In genomic region chr1:97771118-97771517, GRCm38 (mm10) we compare ENCODE assay signal across 8 mouse cellular contexts. TPM values are rescaled to one million over a fixed set of nuclear protein-coding genes. Genes with fewer than 3 reads are reported as not detected.
DNase-seq lines count a peak whose midpoint lies in the region; ATAC-seq and TF ChIP-seq lines count a peak whose summit lies in the region.

No protein-coding gene starts in this region.

- peak overlapping the region; percentile 66 for H3K4me2 ChIP-seq in forebrain, embryonic 14.5 days (ENCODE audit: low read length)
- H3K4me2 ChIP-seq in neural tube, embryonic 15.5 days, result peak overlapping the region; percentile 67

- no peaks in the 10 kb centered on the region for H3K27me3 ChIP-seq in forebrain, embryonic 14.5 days (replicated peaks; ENCODE audit: control insufficient read depth, insufficient read depth, low read length)
- no peaks in the 10 kb centered on the region; the same call in 1 of the 2 replicates for H3K27me3 ChIP-seq in limb, embryonic 10.5 days (ENCODE audit: low read depth, poor library complexity, severe bottlenecking)
- H3K27me3 ChIP-seq in neural tube, embryonic 15.5 days (replicated peaks), result no peaks in the 10 kb centered on the region

- no peaks in the 10 kb centered on the region; the same call in 1 of the 2 replicates for H3K4me1 ChIP-seq in lung, adult 2 months (ENCODE audit: control insufficient read depth, insufficient read depth, low read length)
- peaks cover 17% of the 10 kb centered on the region for H3K4me1 ChIP-seq in forebrain, embryonic 14.5 days (ENCODE audit: control insufficient read depth, insufficient read depth, low read length)
- peaks cover 12% of the 10 kb centered on the region for H3K4me1 ChIP-seq in limb, embryonic 10.5 days
- H3K4me1 ChIP-seq in neural tube, embryonic 15.5 days, result peaks cover 23% of the 10 kb centered on the region

- no peak for TF ChIP-seq POLR2A in lung, adult 2 months (IDR thresholded peaks at IDR 0.05; ENCODE audit: borderline replicate concordance, extremely low read depth, low read depth, low read length)

- 0 out of 2 replicates have a peak, but pooled peaks cover under 1% of the 10 kb centered on the region for H3K36me3 ChIP-seq in forebrain, embryonic 14.5 days (ENCODE audit: control insufficient read depth, insufficient read depth, low read length)
- H3K36me3 ChIP-seq in limb, embryonic 10.5 days, result no peaks in the 10 kb centered on the region
- peaks cover 1% of the 10 kb centered on the region for H3K36me3 ChIP-seq in neural tube, embryonic 15.5 days

- no peak for ATAC-seq in forebrain, embryonic 14.5 days
- no peak for ATAC-seq in neural tube, embryonic 15.5 days (ENCODE audit: low FRiP score)

- H3K9ac ChIP-seq in forebrain, embryonic 14.5 days (ENCODE audit: low read length), result no peak overlapping the region
- H3K9ac ChIP-seq in neural tube, embryonic 15.5 days (replicated peaks), result no peak overlapping the region

- intact Hi-C loops in left cerebral cortex, postnatal 4 days (cut with DNase I), result no loop called here

- no peak for TF ChIP-seq CTCF in lung, adult 2 months (IDR thresholded peaks at IDR 0.05; ENCODE audit: insufficient read depth, low read length)

- peak overlapping the region; percentile 10 for H3K4me3 ChIP-seq in lung, adult 2 months (replicated peaks; ENCODE audit: extremely low read depth, low read depth, low read length)
- H3K4me3 ChIP-seq in forebrain, embryonic 14.5 days (ENCODE audit: low read depth, low read length), result peak overlapping the region; percentile 9; the same call in 1 of the 2 replicates
- H3K4me3 ChIP-seq in limb, embryonic 10.5 days, result peak overlapping the region; percentile 88
- H3K4me3 ChIP-seq in neural tube, embryonic 15.5 days (replicated peaks), result 0 out of 2 replicates have a peak overlapping the region, but pooled peaks have one; percentile 12

- no peak overlapping the region for H3K27ac ChIP-seq in forebrain, embryonic 14.5 days (ENCODE audit: low read depth, low read length)
- no peak overlapping the region for H3K27ac ChIP-seq in limb, embryonic 10.5 days
- H3K27ac ChIP-seq in neural tube, embryonic 15.5 days (replicated peaks), result no peak overlapping the region

- no peak for DNase-seq in lung, adult 2 months
- no peak for DNase-seq in lung, postnatal 25 days (ENCODE audit: low spot score)
- no peak for DNase-seq in forebrain, embryonic 14.5 days (ENCODE audit: low spot score)
- DNase-seq in limb, embryonic 10.5 days (ENCODE audit: low spot score), result no peak
- DNase-seq in left cerebral cortex, adult 9 months (ENCODE audit: low spot score in 2 of 2), result no peak
- no peak for DNase-seq in ovary, postnatal 10 days (ENCODE audit: low spot score)
- no peak for DNase-seq in left cerebral cortex, postnatal 4 days

- 44% methylated on average over 7 of the region's 7 CpGs for WGBS in lung, adult 2 months
- 62% methylated on average over 7 of the region's 7 CpGs for WGBS in forebrain, embryonic 14.5 days
- WGBS in limb, embryonic 10.5 days, result 79% methylated on average over 7 of the region's 7 CpGs
- WGBS in neural tube, embryonic 15.5 days, result 62% methylated on average over 7 of the region's 7 CpGs

- H3K9me3 ChIP-seq in forebrain, embryonic 14.5 days (replicated peaks; ENCODE audit: control insufficient read depth, low read length), result no peaks in the 10 kb centered on the region
- H3K9me3 ChIP-seq in limb, embryonic 10.5 days (replicated peaks), result no peaks in the 10 kb centered on the region
- H3K9me3 ChIP-seq in neural tube, embryonic 15.5 days (replicated peaks), result no peaks in the 10 kb centered on the region

RNA-seq across cellular contexts. Expression of gene Ppip5k2, which starts 0.9 kb away (rescaled TPM):
- 3.0 and 4.3 TPM in 2 replicates for polyA plus RNA-seq in lung, adult 2 months (2012; rRNA removed)
- polyA plus RNA-seq in forebrain, embryonic 14.5 days (2014; fragmentation: Nextera tagmentation; extraction: Ambion mirVana), result 37.9 and 46.7 TPM in 2 replicates
- 46.5 and 50.6 TPM in 2 replicates for polyA plus RNA-seq in limb, embryonic 10.5 days (2016; fragmentation: Nextera tagmentation; extraction: Ambion mirVana)
- 46.2 and 51.2 TPM in 2 replicates for polyA plus RNA-seq in neural tube, embryonic 15.5 days (2015; fragmentation: Nextera tagmentation; extraction: Ambion mirVana)
- total RNA-seq in left cerebral cortex, postnatal 4 days (2021), result 10 to 100 TPM; 49.8 to 53.9 TPM

RNA-seq across cellular contexts. Expression of gene Gin1, which starts 1.1 kb away (rescaled TPM):
- 1.4 and 1.8 TPM in 2 replicates for polyA plus RNA-seq in lung, adult 2 months (2012; rRNA removed)
- 16.2 and 16.5 TPM in 2 replicates for polyA plus RNA-seq in forebrain, embryonic 14.5 days (2014; fragmentation: Nextera tagmentation; extraction: Ambion mirVana)
- 11.7 and 14.2 TPM in 2 replicates for polyA plus RNA-seq in limb, embryonic 10.5 days (2016; fragmentation: Nextera tagmentation; extraction: Ambion mirVana)
- 15.7 and 16.8 TPM in 2 replicates for polyA plus RNA-seq in neural tube, embryonic 15.5 days (2015; fragmentation: Nextera tagmentation; extraction: Ambion mirVana)
- 1 to 10 TPM; 8.4 to 9.1 TPM for total RNA-seq in left cerebral cortex, postnatal 4 days (2021)

Comparison
In these comparisons a context has a peak if more than half of its experiments do, and no peak if none do; other contexts are left out.
1. H3K4me3 ChIP-seq: peak in every context shown above with its lines; median percentile 88 in limb, embryonic 10.5 days; 12 in neural tube, embryonic 15.5 days; 10 in lung, adult 2 months; 9 in forebrain, embryonic 14.5 days.